Mouse (Mus musculus): ENCODE measurements around the gene Cd164l2. TPM values are rescaled to one million over a fixed set of nuclear protein-coding genes. Genes with fewer than 3 reads are reported as not detected.

The Cd164l2 gene
- total and polyA plus RNA-seq, 2 experiments from 2014 or later: 3.9 to 10.6 TPM

DNA sequence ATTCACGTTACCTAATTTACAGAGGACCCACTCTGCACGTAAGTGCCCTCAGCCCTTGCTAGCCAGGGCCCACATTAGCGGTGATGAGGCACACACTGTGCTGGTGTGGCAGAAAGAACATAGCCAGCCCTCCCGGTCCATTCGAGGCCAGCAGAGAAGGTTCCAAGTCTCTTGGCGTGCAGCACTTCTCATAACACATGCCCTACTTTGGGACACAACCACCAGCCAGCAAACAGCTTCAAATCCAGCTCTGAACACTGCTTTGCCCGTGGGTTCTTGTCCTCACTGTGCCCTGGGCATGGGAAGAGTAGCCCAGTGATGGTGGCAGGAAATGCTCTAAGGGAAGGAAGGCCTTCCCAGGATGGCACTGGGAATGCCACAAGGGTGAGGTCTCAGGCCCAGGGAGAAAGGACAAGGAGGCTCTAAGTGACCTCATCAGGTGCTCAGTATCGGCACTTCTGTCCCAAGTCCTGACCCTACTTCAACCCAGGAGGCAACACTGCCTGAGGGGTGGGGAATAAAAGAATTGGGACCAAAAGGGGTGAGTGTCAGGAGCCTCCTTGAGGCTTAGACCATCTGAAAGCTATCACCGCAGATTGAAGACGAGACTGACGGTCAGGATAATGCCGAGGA, 54.4 kb downstream of the Cd164l2 start:
- ATAC-seq (ENCODE audit: low FRiP score) (no peak), DNase-seq (ENCODE audit: low spot score) (no peak)
- no peaks in the 10 kb centered on the region for H3K27me3 ChIP-seq (ENCODE audit: insufficient read depth, low read length)
- H3K4me1 ChIP-seq (ENCODE audit: insufficient read depth, low read length): no peaks in the 10 kb centered on the region
- H3K27ac ChIP-seq (ENCODE audit: low read depth, low read length): no peak overlapping the region
- H3K9me3 ChIP-seq (ENCODE audit: low read length): no peaks in the 10 kb centered on the region
- peaks cover 48% of the 10 kb centered on the region for H3K36me3 ChIP-seq (ENCODE audit: insufficient read depth, low read length)
- WGBS: 97% methylated on average over 12 of the region's 12 CpGs
- no peak for TF ChIP-seq CTCF (IDR thresholded peaks at IDR 0.05)
- H3K4me3 ChIP-seq (ENCODE audit: low read depth, low read length): no peak overlapping the region
- H3K4me2 ChIP-seq (ENCODE audit: low read depth, low read length, poor library complexity, severe bottlenecking): no peak overlapping the region
- H3K9ac ChIP-seq (replicated peaks; ENCODE audit: low read length, poor library complexity, severe bottlenecking): no peak overlapping the region

DNA sequence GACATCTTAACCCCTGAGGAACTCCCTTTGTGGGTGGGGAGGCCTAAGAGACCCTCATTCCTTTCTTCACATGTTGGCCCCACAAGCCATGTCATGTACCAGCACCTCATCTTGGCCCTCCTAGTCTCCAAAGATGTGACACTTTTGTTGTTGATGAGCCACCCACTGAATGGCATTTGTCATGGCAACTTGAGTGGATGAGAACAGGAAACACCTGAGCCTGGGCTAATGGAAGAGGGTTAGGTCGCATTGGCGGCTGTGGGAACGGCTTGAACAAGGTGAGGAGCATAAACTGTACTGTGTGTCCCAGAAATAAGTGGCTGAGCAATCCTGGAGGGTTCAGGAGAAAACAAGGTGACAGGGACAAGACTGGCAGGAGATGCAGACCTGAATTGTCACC, 57.0 kb downstream of the Cd164l2 start:
- Histone ChIP-seq H3K9me3 (ENCODE audit: low read length) (no peaks in the 10 kb centered on the region), H3K4me3 (ENCODE audit: low read depth, low read length) (no peak overlapping the region), H3K27me3 (ENCODE audit: insufficient read depth, low read length) (no peaks in the 10 kb centered on the region), H3K36me3 (ENCODE audit: insufficient read depth, low read length) (peaks cover 48% of the 10 kb centered on the region), H3K4me2 (ENCODE audit: low read depth, low read length, poor library complexity, severe bottlenecking) (no peak overlapping the region), H3K27ac (ENCODE audit: low read depth, low read length) (no peak overlapping the region), H3K9ac (replicated peaks; ENCODE audit: low read length, poor library complexity, severe bottlenecking) (no peak overlapping the region), H3K4me1 (ENCODE audit: insufficient read depth, low read length) (no peaks in the 10 kb centered on the region)
- ATAC-seq (ENCODE audit: low FRiP score) (no peak), DNase-seq (ENCODE audit: low spot score) (no peak)
- 94% methylated on average over 3 of the region's 3 CpGs for WGBS
- no peak for TF ChIP-seq CTCF (IDR thresholded peaks at IDR 0.05)

GRCm38 (mm10) chr4:133269596-133269995, 57.7 kb downstream of the Cd164l2 start:
- Histone ChIP-seq H3K9me3 (ENCODE audit: low read length) (no peaks in the 10 kb centered on the region), H3K4me2 (ENCODE audit: low read depth, low read length, poor library complexity, severe bottlenecking) (no peak overlapping the region), H3K4me3 (ENCODE audit: low read depth, low read length) (no peak overlapping the region), H3K9ac (replicated peaks; ENCODE audit: low read length, poor library complexity, severe bottlenecking) (no peak overlapping the region), H3K27ac (ENCODE audit: low read depth, low read length) (no peak overlapping the region), H3K36me3 (ENCODE audit: insufficient read depth, low read length) (peaks cover 46% of the 10 kb centered on the region), H3K4me1 (ENCODE audit: insufficient read depth, low read length) (no peaks in the 10 kb centered on the region), H3K27me3 (ENCODE audit: insufficient read depth, low read length) (no peaks in the 10 kb centered on the region)
- ATAC-seq (ENCODE audit: low FRiP score) (no peak), DNase-seq (ENCODE audit: low spot score) (no peak)
- WGBS: 90% methylated on average over 3 of the region's 3 CpGs
- no peak for TF ChIP-seq CTCF (IDR thresholded peaks at IDR 0.05)

DNA sequence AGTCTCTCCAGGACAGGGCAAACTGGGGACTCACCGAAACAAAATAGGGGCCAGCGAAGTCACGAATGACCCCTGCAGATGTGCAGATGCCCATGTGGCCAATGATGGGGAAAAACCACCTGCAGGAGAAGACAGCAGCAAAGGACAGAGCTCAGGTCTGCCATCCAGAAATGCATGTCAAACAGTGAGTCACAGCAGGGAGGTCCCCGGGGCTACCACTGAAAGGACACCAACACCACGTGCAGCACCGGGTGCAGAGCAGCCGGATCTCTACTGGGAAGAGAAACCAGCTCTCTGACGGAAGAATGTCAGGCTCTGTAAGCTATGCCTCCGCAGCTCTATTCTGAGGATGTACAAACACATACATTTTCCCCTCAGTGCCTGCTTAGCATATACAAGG, 59.0 kb downstream of the Cd164l2 start:
- TF ChIP-seq CTCF (IDR thresholded peaks at IDR 0.05): no peak

More for the DNA sequence above, 59.0 kb downstream of the Cd164l2 start:
- no peak overlapping the region for H3K4me2 ChIP-seq (ENCODE audit: low read depth, low read length, poor library complexity, severe bottlenecking)
- H3K4me1 ChIP-seq (ENCODE audit: insufficient read depth, low read length): peaks cover 4% of the 10 kb centered on the region; the same call in 1 of the 2 replicates
- peaks cover 43% of the 10 kb centered on the region for H3K36me3 ChIP-seq (ENCODE audit: insufficient read depth, low read length)
- no peak overlapping the region for H3K9ac ChIP-seq (replicated peaks; ENCODE audit: low read length, poor library complexity, severe bottlenecking)
- 92% methylated on average over 9 of the region's 9 CpGs for WGBS
- no peaks in the 10 kb centered on the region for H3K27me3 ChIP-seq (ENCODE audit: insufficient read depth, low read length)
- H3K4me3 ChIP-seq (ENCODE audit: low read depth, low read length): no peak overlapping the region
- DNase-seq (ENCODE audit: low spot score) (no peak), ATAC-seq (ENCODE audit: low FRiP score) (no peak)
- H3K9me3 ChIP-seq (ENCODE audit: low read length): no peaks in the 10 kb centered on the region
- no peak overlapping the region for H3K27ac ChIP-seq (ENCODE audit: low read depth, low read length)

Small RNA genes within 50 kb of the gene (microRNA-seq; reads per million reads assigned to microRNA genes)
- 1.7 reads per million for gene Mir7017 (ENCODE audit: borderline number of aligned reads)

Other genes starting within 250 kb of the Cd164l2 start
- 0.33 and 0.47 TPM in 2 replicates for gene Fgr, start 238.0 kb upstream of the Cd164l2 start, total RNA-seq (2014; rRNA removed)
- 0.19 TPM in 1 of 2 replicates, not detected in the other for gene Fgr, start 238.0 kb upstream of the Cd164l2 start, polyA plus RNA-seq (2015; fragmentation: Nextera tagmentation; extraction: Ambion mirVana)
- 105 and 115 TPM in 2 replicates for gene Ahdc1, start 200.9 kb upstream of the Cd164l2 start, total RNA-seq (2014; rRNA removed)
- gene Ahdc1, start 200.9 kb upstream of the Cd164l2 start, polyA plus RNA-seq (2015; fragmentation: Nextera tagmentation; extraction: Ambion mirVana): 9.2 and 11.0 TPM in 2 replicates
- 18.3 and 19.6 TPM in 2 replicates for gene Wasf2, start 81.6 kb upstream of the Cd164l2 start, total RNA-seq (2014; rRNA removed)
- 19.1 and 26.0 TPM in 2 replicates for gene Wasf2, start 81.6 kb upstream of the Cd164l2 start, polyA plus RNA-seq (2015; fragmentation: Nextera tagmentation; extraction: Ambion mirVana)
- gene Gpr3, start 405 bp downstream of the Cd164l2 start, total RNA-seq (2014; rRNA removed): 3.2 and 10.8 TPM in 2 replicates
- 3.9 and 4.5 TPM in 2 replicates for gene Gpr3, start 405 bp downstream of the Cd164l2 start, polyA plus RNA-seq (2015; fragmentation: Nextera tagmentation; extraction: Ambion mirVana)
- gene Map3k6, start 28.7 kb downstream of the Cd164l2 start, total RNA-seq (2014; rRNA removed): 7.6 and 8.3 TPM in 2 replicates
- 2.8 and 4.1 TPM in 2 replicates for gene Map3k6, start 28.7 kb downstream of the Cd164l2 start, polyA plus RNA-seq (2015; fragmentation: Nextera tagmentation; extraction: Ambion mirVana)
- gene Sytl1, start 51.0 kb downstream of the Cd164l2 start, total RNA-seq (2014; rRNA removed): 1.6 TPM in 1 of 2 replicates, not detected in the other
- 0.21 and 0.26 TPM in 2 replicates for gene Sytl1, start 51.0 kb downstream of the Cd164l2 start, polyA plus RNA-seq (2015; fragmentation: Nextera tagmentation; extraction: Ambion mirVana)
- 129 and 130 TPM in 2 replicates for gene Tmem222, start 65.7 kb downstream of the Cd164l2 start, total RNA-seq (2014; rRNA removed)
- gene Tmem222, start 65.7 kb downstream of the Cd164l2 start, polyA plus RNA-seq (2015; fragmentation: Nextera tagmentation; extraction: Ambion mirVana): 138 and 143 TPM in 2 replicates
- gene Wdtc1, start 141.3 kb downstream of the Cd164l2 start, total RNA-seq (2014; rRNA removed): 43.0 and 54.8 TPM in 2 replicates
- 14.4 and 15.6 TPM in 2 replicates for gene Wdtc1, start 141.3 kb downstream of the Cd164l2 start, polyA plus RNA-seq (2015; fragmentation: Nextera tagmentation; extraction: Ambion mirVana)
- 29.5 and 34.9 TPM in 2 replicates for gene Slc9a1, start 157.6 kb downstream of the Cd164l2 start, total RNA-seq (2014; rRNA removed)
- gene Slc9a1, start 157.6 kb downstream of the Cd164l2 start, polyA plus RNA-seq (2015; fragmentation: Nextera tagmentation; extraction: Ambion mirVana): 11.8 and 12.8 TPM in 2 replicates